Mouse (Mus musculus): ENCODE results near the gene Snx11. TPM values are rescaled to one million over a fixed set of nuclear protein-coding genes. Genes with fewer than 3 reads are reported as not detected.
A peak's percentile ranks its signal among the peaks of the same experiment; 100 is the strongest.

Gene Snx11
- polyA plus RNA-seq, 1 experiment from 2014 or later = 43.9 TPM

- Histone ChIP-seq H3K27ac (ENCODE audit: low read depth, low read length) (no peak overlapping the region), H3K36me3 (ENCODE audit: control insufficient read depth, insufficient read depth, low read length) (no peaks in the 10 kb centered on the region)
- 84% methylated on average over 1 of the region's 1 CpGs for WGBS
These were observed 51.5 kb downstream of the Snx11 start for GRCm38 (mm10) chr11:96725833-96726232.

GRCm38 (mm10) chr11:96718609-96719008 lies 58.8 kb downstream of the Snx11 start:
- no peaks in the 10 kb centered on the region for H3K36me3 ChIP-seq (ENCODE audit: control insufficient read depth, insufficient read depth, low read length)
- peaks cover 21% of the 10 kb centered on the region for H3K4me1 ChIP-seq (ENCODE audit: control insufficient read depth, insufficient read depth, low read length)
- ATAC-seq (ENCODE audit: low read depth) = no peak
- H3K27me3 ChIP-seq (ENCODE audit: control insufficient read depth, insufficient read depth, low read length) = no peaks in the 10 kb centered on the region
- H3K9ac ChIP-seq (replicated peaks; ENCODE audit: low read depth, low read length) = no peak overlapping the region
- no peak overlapping the region for H3K4me3 ChIP-seq (ENCODE audit: low read depth, low read length)
- 31% methylated on average over 7 of the region's 7 CpGs for WGBS
- H3K4me2 ChIP-seq (ENCODE audit: low read depth, low read length) = no peak overlapping the region
- no peaks in the 10 kb centered on the region for H3K9me3 ChIP-seq (ENCODE audit: control insufficient read depth, low read length)
- H3K27ac ChIP-seq (ENCODE audit: low read depth, low read length) = peak overlapping the region; percentile 64

More at GRCm38 (mm10) chr11:96725833-96726232, 51.5 kb downstream of the Snx11 start:
- H3K27me3 ChIP-seq (ENCODE audit: control insufficient read depth, insufficient read depth, low read length) = no peaks in the 10 kb centered on the region
- ATAC-seq (ENCODE audit: low read depth) = no peak
- no peak overlapping the region for H3K4me2 ChIP-seq (ENCODE audit: low read depth, low read length)
- H3K9me3 ChIP-seq (ENCODE audit: control insufficient read depth, low read length) = no peaks in the 10 kb centered on the region
- no peak overlapping the region for H3K9ac ChIP-seq (replicated peaks; ENCODE audit: low read depth, low read length)
- no peak overlapping the region for H3K4me3 ChIP-seq (ENCODE audit: low read depth, low read length)
- peaks cover 8% of the 10 kb centered on the region; the same call in 1 of the 2 replicates for H3K4me1 ChIP-seq (ENCODE audit: control insufficient read depth, insufficient read depth, low read length)

Other genes with a start within 250 kb of the Snx11 start
- gene Cbx1, start 11.6 kb upstream of the Snx11 start, polyA plus RNA-seq (2014; fragmentation: Nextera tagmentation; extraction: Ambion mirVana) = 62.5 and 66.5 TPM in 2 replicates
- gene Nfe2l1, start 52.4 kb upstream of the Snx11 start, polyA plus RNA-seq (2014; fragmentation: Nextera tagmentation; extraction: Ambion mirVana) = 39.7 and 51.7 TPM in 2 replicates
- 10.9 and 33.9 TPM in 2 replicates for gene Copz2, start 72.3 kb upstream of the Snx11 start, polyA plus RNA-seq (2014; fragmentation: Nextera tagmentation; extraction: Ambion mirVana)
- 80.0 and 82.4 TPM in 2 replicates for gene Cdk5rap3, start 138.9 kb upstream of the Snx11 start, polyA plus RNA-seq (2014; fragmentation: Nextera tagmentation; extraction: Ambion mirVana)
- gene Prr15l, start 150.5 kb upstream of the Snx11 start, polyA plus RNA-seq (2014; fragmentation: Nextera tagmentation; extraction: Ambion mirVana) = 0.09 and 0.36 TPM in 2 replicates
- gene Pnpo, start 166.4 kb upstream of the Snx11 start, polyA plus RNA-seq (2014; fragmentation: Nextera tagmentation; extraction: Ambion mirVana) = 21.7 and 23.4 TPM in 2 replicates
- gene Sp2, start 205.4 kb upstream of the Snx11 start, polyA plus RNA-seq (2014; fragmentation: Nextera tagmentation; extraction: Ambion mirVana) = 14.7 and 17.8 TPM in 2 replicates
- 0.09 TPM in 1 of 2 replicates, not detected in the other for gene Sp6, start 235.8 kb upstream of the Snx11 start, polyA plus RNA-seq (2014; fragmentation: Nextera tagmentation; extraction: Ambion mirVana)

Data from neural tube, embryonic 14.5 days (tissue).